Mouse (Mus musculus) adrenal gland, postnatal 10 days (tissue): Measurements from ENCODE around the gene Erc2. TPM values are rescaled to one million over a fixed set of nuclear protein-coding genes. Genes with fewer than 3 reads are reported as not detected.

Source experiments
- DNase-seq: peaks from one replicate; pipeline ENCODE4 v3.0.0; 2021; ENCODE audit warnings: mixed read lengths
- total RNA-seq, 2 experiments: library from RNA; stranded (reverse); gene quantifications; 2 replicates each; pipeline ENCODE4 v1.2.3; 2021

Erc2 gene
- total RNA-seq, 2 experiments from 2014 or later = 5.0 to 9.3 TPM

- no peak for DNase-seq
Measured at GRCm38 (mm10) chr14:28069826-28070225, 447.6 kb downstream of the Erc2 start.

- peak; percentile 4 for DNase-seq
Measured at GRCm38 (mm10) chr14:28072561-28072960, 450.3 kb downstream of the Erc2 start.

DNA sequence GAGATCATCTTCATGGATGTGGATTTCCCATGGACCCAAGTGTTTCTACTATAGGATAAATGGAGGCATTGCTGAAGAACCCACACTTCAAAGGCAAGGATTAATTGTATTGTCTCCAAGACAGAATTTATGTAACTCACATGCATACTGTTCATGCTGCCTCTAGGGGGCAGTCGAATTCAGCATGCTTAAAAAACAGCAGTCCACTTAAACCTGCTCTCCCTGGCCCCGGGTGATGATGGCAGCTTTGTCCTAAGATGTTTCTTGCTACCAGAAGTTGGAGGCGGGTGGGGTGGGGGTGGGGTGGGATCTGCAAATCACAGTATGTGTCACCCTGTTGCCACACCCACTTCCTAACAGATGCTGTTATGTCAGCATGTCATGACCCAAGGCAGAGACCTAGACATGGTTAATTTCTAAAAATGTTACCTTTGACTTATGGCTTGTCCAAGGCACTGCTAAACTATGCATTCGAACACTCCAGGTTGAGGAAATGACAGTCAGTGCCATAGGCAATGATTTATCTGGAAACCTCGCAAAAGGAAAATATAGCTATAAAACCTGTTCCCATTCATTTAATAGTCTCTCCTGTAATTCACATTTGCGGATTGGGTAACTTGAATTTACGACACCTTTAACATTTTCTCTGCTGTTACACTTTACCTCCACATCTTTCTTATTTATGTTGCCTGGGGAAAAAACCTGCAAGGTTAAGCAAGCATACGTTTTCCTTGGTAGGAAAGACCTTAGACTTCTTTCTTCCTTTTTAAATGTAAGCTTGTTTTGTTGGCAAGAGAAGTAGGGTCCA lies 467.6 kb downstream of the Erc2 start:
- peak; percentile 23 for DNase-seq

- DNase-seq = no peak
Measured at GRCm38 (mm10) chr14:28091367-28091766, 469.1 kb downstream of the Erc2 start.

GRCm38 (mm10) chr14:28093214-28093613 lies 471.0 kb downstream of the Erc2 start:
- no peak for DNase-seq

GRCm38 (mm10) chr14:28093913-28094312 lies 471.7 kb downstream of the Erc2 start:
- no peak for DNase-seq

DNA sequence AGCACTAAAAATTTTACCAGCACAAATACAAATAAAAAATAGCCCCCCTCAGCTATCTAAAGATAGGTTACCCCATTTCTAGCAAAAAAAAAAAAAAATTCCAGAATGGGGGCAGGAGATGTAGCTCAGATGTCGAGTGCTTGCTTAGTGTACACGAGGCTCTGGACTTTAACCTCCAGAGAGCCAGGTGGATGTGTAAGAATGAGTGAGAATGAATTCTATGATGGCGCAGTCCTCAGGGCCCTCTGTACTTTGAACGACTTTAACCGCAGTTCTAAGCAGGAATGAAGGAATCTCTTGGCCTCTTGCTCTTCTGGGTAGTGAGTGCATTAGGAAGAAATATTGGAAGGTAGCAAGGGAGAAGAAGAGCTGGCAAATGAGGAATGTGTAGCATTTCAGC lies 476.9 kb downstream of the Erc2 start:
- DNase-seq = no peak

DNA sequence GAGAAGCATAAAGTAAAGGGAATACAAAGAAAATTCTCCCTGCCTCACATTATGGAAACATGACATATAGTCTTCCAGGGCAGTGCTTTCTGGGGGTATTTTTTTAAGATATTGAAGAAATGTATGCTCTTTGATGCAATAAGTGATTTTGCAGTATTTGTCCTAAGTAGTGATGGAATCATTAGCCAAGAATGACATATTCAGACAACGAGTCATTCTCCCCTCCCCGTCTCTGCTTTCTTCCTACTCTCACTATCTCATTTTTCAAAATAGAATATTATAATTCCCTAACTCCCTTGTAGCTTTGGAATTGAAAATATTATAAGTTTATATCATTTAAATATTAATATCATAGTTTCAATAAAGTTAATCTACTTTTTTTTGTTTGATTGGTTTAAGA lies 490.9 kb downstream of the Erc2 start:
- DNase-seq = no peak

DNA sequence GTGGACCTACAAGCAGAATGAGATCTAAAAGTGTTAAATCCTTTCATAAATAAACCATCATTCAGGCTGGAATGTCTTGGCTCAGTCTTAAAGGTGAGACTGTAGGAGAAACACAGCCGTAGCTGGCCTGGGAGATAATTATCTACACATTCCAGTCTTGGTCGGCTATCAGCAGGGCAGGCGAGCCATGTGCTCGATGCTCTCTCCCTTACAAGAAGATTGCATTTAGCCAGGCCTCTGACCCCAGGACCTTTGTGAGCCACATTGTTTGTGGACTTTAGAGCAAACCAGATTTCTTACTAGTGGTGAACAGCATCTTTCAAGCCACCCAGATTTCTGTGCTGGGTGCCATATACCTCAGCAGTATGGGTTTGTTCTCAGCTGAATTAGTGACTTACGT lies 498.6 kb downstream of the Erc2 start:
- DNase-seq = no peak

DNA sequence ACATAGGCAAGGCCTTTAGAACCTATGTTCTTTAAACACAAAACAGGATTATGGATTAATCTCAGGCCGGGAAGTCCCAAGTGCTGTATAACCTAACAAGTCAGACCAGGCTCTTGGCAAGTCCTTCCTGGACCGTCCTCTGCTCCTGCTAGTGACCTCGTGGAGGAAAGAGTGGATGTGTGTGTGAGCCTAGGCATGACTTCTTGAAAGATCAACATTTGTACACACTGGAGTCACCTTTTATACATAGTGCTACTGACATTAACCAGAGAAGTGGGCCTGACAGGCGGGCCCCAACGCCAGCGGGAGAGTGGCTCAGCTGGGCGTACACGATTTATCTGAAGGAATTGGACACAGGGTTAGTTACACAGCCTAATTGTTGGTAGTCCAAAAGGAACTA lies 504.6 kb downstream of the Erc2 start:
- DNase-seq = no peak

DNA sequence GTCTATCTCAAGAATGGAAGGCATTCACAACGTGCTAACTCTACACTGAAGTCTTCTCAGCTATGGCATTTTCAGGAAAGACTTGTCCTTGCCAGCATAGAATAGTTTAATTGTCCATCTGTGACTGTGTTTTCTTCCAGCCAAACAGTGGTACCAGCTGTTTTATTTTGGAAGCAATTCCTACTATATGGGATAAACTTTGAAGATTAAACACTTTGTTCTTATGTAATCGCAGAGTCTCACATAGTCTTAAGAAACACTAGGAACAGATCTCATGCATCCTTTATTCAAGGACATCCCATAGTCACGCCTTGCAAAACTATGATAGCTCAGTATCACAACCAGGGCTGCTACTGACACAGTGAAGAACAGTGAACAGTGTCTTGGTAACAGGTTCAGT lies 506.8 kb downstream of the Erc2 start:
- DNase-seq = no peak

GRCm38 (mm10) chr14:28143998-28144397 lies 521.8 kb downstream of the Erc2 start:
- no peak for DNase-seq

DNA sequence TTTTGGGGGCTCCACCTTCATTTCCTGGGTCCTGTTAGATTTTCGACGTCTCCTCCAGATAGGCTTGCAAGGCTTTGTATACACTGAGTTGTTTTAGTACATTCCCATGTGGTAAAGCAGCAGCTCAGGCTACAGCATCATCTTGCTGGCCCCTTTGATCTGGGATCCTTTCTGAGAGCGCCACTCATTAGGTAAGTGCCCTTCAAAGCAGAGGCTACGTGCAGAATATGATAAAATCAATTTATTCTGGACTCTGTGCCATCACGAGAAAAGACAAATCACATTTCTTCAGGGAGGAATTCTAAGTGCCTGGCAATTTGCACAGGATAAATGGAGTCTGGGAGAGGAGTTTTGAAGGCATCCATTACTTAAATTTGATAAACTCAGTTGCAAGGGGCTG lies 525.0 kb downstream of the Erc2 start:
- DNase-seq = no peak

- no peak for DNase-seq
Measured at GRCm38 (mm10) chr14:28150942-28151341, 528.7 kb downstream of the Erc2 start.

- DNase-seq = peak; percentile 50
Measured at GRCm38 (mm10) chr14:28155706-28156105, 533.5 kb downstream of the Erc2 start.

GRCm38 (mm10) chr14:28160852-28161251 lies 538.6 kb downstream of the Erc2 start:
- no peak for DNase-seq

- peak; percentile 51 for DNase-seq
Measured at GRCm38 (mm10) chr14:28164642-28165408, 542.6 kb downstream of the Erc2 start.

- no peak for DNase-seq
Measured at GRCm38 (mm10) chr14:28165621-28166211, 543.5 kb downstream of the Erc2 start.

GRCm38 (mm10) chr14:28170711-28171110 lies 548.5 kb downstream of the Erc2 start:
- no peak for DNase-seq

GRCm38 (mm10) chr14:28171364-28171763 lies 549.1 kb downstream of the Erc2 start:
- DNase-seq = no peak

DNA sequence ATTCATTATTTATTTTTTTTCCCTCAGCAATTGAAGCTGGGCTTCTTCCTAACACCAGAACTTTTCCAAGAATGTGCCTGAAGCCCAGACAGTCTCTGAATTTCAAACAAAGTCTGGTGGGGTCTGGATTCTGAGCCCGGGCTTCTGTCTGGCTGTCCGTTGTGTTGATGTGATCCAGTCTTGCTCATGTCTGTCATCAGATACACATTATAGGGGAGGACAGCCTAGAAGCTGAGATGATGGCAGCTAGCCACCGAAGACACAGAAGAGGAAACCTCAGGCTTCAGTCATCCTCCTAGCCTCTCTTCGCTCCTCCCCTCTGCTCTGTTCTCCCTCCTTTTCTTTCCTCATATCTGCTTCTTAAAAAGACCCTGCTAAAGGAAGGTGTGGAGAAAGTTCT lies 551.5 kb downstream of the Erc2 start:
- DNase-seq = no peak

DNA sequence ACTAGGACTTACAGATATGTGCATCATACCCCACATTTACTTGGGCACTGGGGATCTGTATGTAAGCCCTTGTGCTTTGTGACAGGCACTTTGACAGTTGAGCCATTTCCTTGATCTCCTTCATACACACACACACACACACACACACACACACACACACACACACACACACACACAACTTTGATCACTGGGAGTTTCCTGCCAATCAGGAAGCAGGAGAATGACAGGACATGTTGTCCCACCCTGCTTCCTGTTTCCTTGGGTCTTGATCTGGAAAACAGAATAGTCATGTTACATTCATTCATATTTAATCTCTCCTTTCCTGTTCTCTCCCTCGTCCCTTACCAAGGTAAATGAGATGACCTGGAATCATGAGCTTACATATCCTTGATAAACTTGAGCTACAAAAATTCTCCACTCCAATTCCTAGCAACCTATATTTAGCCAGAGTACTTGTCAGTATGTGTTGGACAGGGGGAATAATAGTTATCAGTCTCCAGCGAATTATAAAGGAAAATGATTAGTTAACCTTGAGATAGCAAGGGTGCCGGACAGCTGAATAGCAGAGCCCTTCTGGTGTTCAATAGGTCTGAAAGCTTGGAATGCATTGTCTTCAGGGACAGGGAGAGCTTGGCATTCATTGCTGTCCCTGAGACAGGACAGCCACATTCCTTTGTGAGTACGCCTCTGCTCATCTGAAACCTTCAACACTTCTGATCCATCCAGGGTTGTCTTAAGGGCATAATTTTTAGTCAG lies 559.0 kb downstream of the Erc2 start:
- DNase-seq = no peak
